Mouse (Mus musculus): Measurements from ENCODE around the gene Nav2. TPM values are rescaled to one million over a fixed set of nuclear protein-coding genes. Genes with fewer than 3 reads are reported as not detected.

Gene Nav2
- 10.1 and 12.7 TPM in 2 replicates for polyA plus RNA-seq (2015; fragmentation: Nextera tagmentation; extraction: Ambion mirVana)

DNA sequence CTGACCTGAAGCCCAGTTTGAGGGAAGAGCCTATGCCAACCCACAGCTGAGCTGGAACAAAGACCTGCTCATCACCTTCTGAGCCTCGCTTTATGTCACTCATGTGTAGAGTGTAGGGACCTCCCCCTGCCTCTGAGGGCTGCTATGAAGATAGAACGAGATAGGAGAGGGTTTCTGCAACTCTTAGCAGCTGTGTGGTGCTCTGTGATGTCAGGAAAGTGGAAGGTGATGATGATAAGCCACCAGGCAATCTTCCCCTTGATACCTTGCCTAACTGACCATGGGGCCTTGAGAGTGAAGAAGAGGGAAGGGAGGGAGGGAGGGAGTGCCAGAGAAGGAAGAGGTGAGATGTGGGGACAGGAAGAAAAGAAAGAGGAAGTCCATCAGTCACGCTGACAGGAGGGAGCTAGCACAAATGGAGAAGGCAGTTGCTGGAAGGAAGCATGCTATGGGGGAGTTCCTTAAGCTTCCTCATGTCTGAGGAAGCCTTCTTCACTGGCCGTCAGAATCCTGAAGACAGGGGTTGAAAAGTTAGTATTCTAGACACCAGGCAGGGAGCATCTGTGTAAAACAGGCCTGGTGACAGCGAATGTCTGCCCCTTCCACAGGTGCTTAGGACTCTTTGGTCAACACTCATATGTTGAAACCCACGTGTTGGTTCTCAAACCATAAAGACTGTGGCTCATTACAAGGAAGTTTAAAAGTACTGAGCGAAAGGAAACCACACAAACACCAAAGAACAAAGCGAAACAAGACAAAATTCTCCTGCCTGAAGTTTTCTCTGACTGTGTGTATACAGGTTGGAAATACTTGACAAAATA lies at the start of gene Nav2:
Gene Nav2 (plus strand): TSS at position 196 of the 821 bp plus-strand sequence.
- no peak for ATAC-seq (replicated peaks; ENCODE audit: low FRiP score, low read depth)

DNA sequence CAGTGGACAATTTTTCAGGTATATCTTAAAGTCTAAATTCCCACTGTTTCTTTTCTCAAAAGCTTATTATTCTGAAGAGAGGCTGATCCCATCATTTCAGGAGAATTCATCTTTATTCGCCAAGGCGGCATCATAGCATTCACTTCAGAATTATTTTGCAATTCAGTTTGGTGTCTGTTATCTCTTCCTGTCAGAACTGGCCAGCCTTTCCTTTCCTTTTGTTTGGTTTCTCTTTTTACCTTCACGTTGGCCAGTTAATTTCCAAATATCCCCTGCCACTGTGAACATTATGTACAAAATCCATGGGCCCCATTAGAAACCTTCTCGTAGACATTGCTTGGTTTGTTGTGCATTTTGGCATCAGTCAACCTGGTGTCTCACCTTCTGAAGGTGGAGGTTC lies 49.2 kb upstream of the Nav2 start:
- no peak overlapping the region for H3K4me2 ChIP-seq (ENCODE audit: low read length)
- DNase-seq (ENCODE audit: low spot score) (no peak), ATAC-seq (replicated peaks; ENCODE audit: low FRiP score, low read depth) (no peak)
- no peak overlapping the region for H3K4me3 ChIP-seq (replicated peaks; ENCODE audit: low read depth, low read length)
- no peak overlapping the region for H3K27ac ChIP-seq
- no peak for TF ChIP-seq CTCF (IDR thresholded peaks at IDR 0.05; ENCODE audit: low read depth)
- no peaks in the 10 kb centered on the region for H3K27me3 ChIP-seq (ENCODE audit: insufficient read depth, low read length)
- no peaks in the 10 kb centered on the region for H3K36me3 ChIP-seq (ENCODE audit: insufficient read depth, low read length)
- H3K4me1 ChIP-seq (replicated peaks; ENCODE audit: insufficient read depth, low read length), result no peaks in the 10 kb centered on the region
- no peaks in the 10 kb centered on the region for H3K9me3 ChIP-seq (replicated peaks; ENCODE audit: low read length)
- no peak overlapping the region for H3K9ac ChIP-seq (ENCODE audit: low read depth, low read length)
- 89% methylated on average over 4 of the region's 4 CpGs for WGBS

More for the DNA sequence above, at the start of gene Nav2:
- no peak within 1 kb of the TSS for H3K9ac ChIP-seq (ENCODE audit: low read depth, low read length)
- 69% methylated on average over 8 of the region's 8 CpGs for whole genome bisulfite sequencing
- H3K27me3 ChIP-seq (ENCODE audit: insufficient read depth, low read length), result no peaks in the 10 kb centered on the region
- H3K27ac ChIP-seq, result no peak within 1 kb of the TSS
- H3K4me3 ChIP-seq (replicated peaks; ENCODE audit: low read depth, low read length), result no peak within 1 kb of the TSS
- TF ChIP-seq CTCF (IDR thresholded peaks at IDR 0.05; ENCODE audit: low read depth), result no peak
- no peaks in the 10 kb centered on the region for H3K4me1 ChIP-seq (replicated peaks; ENCODE audit: insufficient read depth, low read length)
- no peaks in the 10 kb centered on the region for H3K9me3 ChIP-seq (replicated peaks; ENCODE audit: low read length)
- H3K36me3 ChIP-seq (ENCODE audit: insufficient read depth, low read length), result no peaks in the 10 kb centered on the region
- DNase-seq (ENCODE audit: low spot score), result no peak
- H3K4me2 ChIP-seq (ENCODE audit: low read length), result no peak within 1 kb of the TSS

DNA sequence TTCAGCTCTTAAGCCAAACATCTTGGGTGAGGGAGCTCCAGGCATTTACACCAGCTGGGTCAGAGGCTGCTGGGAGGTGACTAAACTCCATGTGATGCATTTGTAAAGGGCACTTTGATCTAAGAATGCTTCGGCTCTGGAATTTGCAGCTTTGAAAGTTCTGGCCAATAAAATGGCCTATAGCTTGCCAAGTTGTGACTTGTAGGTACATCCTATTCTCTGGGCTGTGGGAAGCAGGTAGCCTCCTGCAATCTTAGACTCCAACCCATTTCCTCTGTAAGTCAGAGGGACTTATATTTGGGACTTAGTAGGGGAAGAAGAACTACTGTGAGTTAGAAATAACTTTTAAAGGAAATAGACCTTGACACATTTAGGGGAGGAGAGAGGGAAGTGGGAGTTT lies 47.6 kb upstream of the Nav2 start:
- Histone ChIP-seq H3K27me3 (ENCODE audit: insufficient read depth, low read length) (no peaks in the 10 kb centered on the region), H3K9ac (ENCODE audit: low read depth, low read length) (no peak overlapping the region), H3K9me3 (replicated peaks; ENCODE audit: low read length) (no peaks in the 10 kb centered on the region), H3K4me3 (replicated peaks; ENCODE audit: low read depth, low read length) (no peak overlapping the region), H3K4me2 (ENCODE audit: low read length) (no peak overlapping the region), H3K4me1 (replicated peaks; ENCODE audit: insufficient read depth, low read length) (no peaks in the 10 kb centered on the region), H3K36me3 (ENCODE audit: insufficient read depth, low read length) (no peaks in the 10 kb centered on the region), H3K27ac (no peak overlapping the region)
- TF ChIP-seq CTCF (IDR thresholded peaks at IDR 0.05; ENCODE audit: low read depth), result no peak
- 8% methylated on average over 1 of the region's 1 CpGs for WGBS
- DNase-seq (ENCODE audit: low spot score), result peak; percentile 24
- no peak for ATAC-seq (replicated peaks; ENCODE audit: low FRiP score, low read depth)

DNA sequence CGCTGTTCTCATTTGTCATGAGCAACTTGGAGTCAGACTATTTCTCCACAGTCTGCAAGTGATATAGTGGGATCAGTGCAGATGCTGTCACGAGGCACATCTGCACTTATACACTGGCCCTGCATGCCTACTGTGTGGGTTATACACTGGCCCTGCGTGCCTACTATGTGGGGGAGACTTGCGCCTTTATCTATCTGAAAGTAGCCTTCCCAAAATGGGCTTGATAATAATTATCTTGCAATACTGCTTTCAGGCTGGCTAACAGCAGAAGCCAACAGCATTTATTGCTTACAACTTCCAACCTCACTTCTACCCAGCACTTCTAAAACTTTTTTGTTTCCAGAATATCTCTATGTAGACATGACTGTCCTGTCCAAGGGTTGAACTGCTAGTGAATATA lies 46.7 kb upstream of the Nav2 start:
- DNase-seq (ENCODE audit: low spot score) (no peak), ATAC-seq (replicated peaks; ENCODE audit: low FRiP score, low read depth) (no peak)
- 90% methylated on average over 4 of the region's 4 CpGs for WGBS

DNA sequence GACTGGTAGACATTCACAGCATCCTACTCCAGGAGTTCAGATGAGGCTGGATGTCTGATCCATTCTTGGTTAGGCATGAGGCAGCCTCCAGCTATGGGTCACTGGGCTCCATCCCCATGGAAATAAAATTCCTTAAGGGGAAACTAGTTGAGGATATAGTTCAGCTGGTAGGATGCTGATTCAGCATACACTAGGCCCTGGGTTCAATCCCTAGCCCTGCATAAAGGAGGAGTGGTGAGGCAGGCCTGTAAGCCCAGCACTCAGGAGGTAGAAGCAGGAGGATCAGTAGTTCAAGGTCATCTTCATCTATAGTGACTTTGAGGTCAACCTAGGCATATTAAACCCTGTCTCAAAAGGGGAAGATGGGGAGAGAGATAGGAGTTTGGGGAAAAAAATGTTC lies 44.3 kb upstream of the Nav2 start:
- no peaks in the 10 kb centered on the region for H3K27me3 ChIP-seq (ENCODE audit: insufficient read depth, low read length)
- ATAC-seq (replicated peaks; ENCODE audit: low FRiP score, low read depth), result no peak
- H3K4me3 ChIP-seq (replicated peaks; ENCODE audit: low read depth, low read length), result no peak overlapping the region
- H3K4me2 ChIP-seq (ENCODE audit: low read length), result no peak overlapping the region
- DNase-seq (ENCODE audit: low spot score), result no peak
- peaks cover 13% of the 10 kb centered on the region; the same call in 1 of the 2 replicates for H3K36me3 ChIP-seq (ENCODE audit: insufficient read depth, low read length)
- no peak overlapping the region for H3K9ac ChIP-seq (ENCODE audit: low read depth, low read length)
- H3K9me3 ChIP-seq (replicated peaks; ENCODE audit: low read length), result no peaks in the 10 kb centered on the region
- no peak overlapping the region for H3K27ac ChIP-seq
- no peaks in the 10 kb centered on the region for H3K4me1 ChIP-seq (replicated peaks; ENCODE audit: insufficient read depth, low read length)
- TF ChIP-seq CTCF (IDR thresholded peaks at IDR 0.05; ENCODE audit: low read depth), result no peak

More for the DNA sequence above, 46.7 kb upstream of the Nav2 start:
- Histone ChIP-seq H3K9me3 (replicated peaks; ENCODE audit: low read length) (no peaks in the 10 kb centered on the region), H3K9ac (ENCODE audit: low read depth, low read length) (no peak overlapping the region), H3K4me2 (ENCODE audit: low read length) (no peak overlapping the region), H3K36me3 (ENCODE audit: insufficient read depth, low read length) (0 out of 2 replicates have a peak, but pooled peaks cover under 1% of the 10 kb centered on the region), H3K4me1 (replicated peaks; ENCODE audit: insufficient read depth, low read length) (no peaks in the 10 kb centered on the region), H3K4me3 (replicated peaks; ENCODE audit: low read depth, low read length) (no peak overlapping the region), H3K27ac (no peak overlapping the region), H3K27me3 (ENCODE audit: insufficient read depth, low read length) (no peaks in the 10 kb centered on the region)
- TF ChIP-seq CTCF (IDR thresholded peaks at IDR 0.05; ENCODE audit: low read depth), result no peak

- no peak for DNase-seq (ENCODE audit: low spot score)
- Histone ChIP-seq H3K27ac (no peak overlapping the region), H3K27me3 (ENCODE audit: insufficient read depth, low read length) (no peaks in the 10 kb centered on the region), H3K9me3 (replicated peaks; ENCODE audit: low read length) (no peaks in the 10 kb centered on the region), H3K4me1 (replicated peaks; ENCODE audit: insufficient read depth, low read length) (no peaks in the 10 kb centered on the region), H3K4me3 (replicated peaks; ENCODE audit: low read depth, low read length) (no peak overlapping the region), H3K4me2 (ENCODE audit: low read length) (no peak overlapping the region), H3K36me3 (ENCODE audit: insufficient read depth, low read length) (peaks cover 13% of the 10 kb centered on the region; the same call in 1 of the 2 replicates), H3K9ac (ENCODE audit: low read depth, low read length) (no peak overlapping the region)
- no peak for TF ChIP-seq CTCF (IDR thresholded peaks at IDR 0.05; ENCODE audit: low read depth)
- WGBS, result 68% methylated on average over 9 of the region's 9 CpGs
- ATAC-seq (replicated peaks; ENCODE audit: low FRiP score, low read depth), result no peak
These were observed 43.7 kb upstream of the Nav2 start for GRCm38 (mm10) chr7:48864671-48865458.
